Mouse (Mus musculus) heart, embryonic 16.5 days (tissue): ENCODE measurements around the gene Lrba. TPM values are rescaled to one million over a fixed set of nuclear protein-coding genes. Genes with fewer than 3 reads are reported as not detected.
A peak's percentile ranks its signal among the peaks of the same experiment; 100 is the strongest.

Source experiments
- ATAC-seq: fragments of 200-750 bp; cut with Nextera tagmentation; replicated peaks from 2 replicates; pipeline ENCODE4 v1.8.0; 2017; ENCODE audit warnings: moderate number of reproducible peaks; ENCODE audit not compliant: insufficient read depth, low FRiP score; ENCODE audit errors: extremely low read depth
- H3K27ac ChIP-seq: fragments of 300-500 bp; sonication (generic); 2 replicates; pipeline ENCODE4 v1.5.1; 2014; ENCODE audit warnings: mild to moderate bottlenecking, low read length, control low read depth, moderate library complexity
- H3K27me3 ChIP-seq: fragments of 300-500 bp; sonication (generic); 2 replicates; pipeline ENCODE4 v1.6.1; 2014; ENCODE audit warnings: low read length, mixed read lengths; ENCODE audit not compliant: control insufficient read depth, insufficient read depth
- H3K36me3 ChIP-seq: fragments of 300-500 bp; sonication (generic); 2 replicates; pipeline ENCODE4 v1.6.1; 2014; ENCODE audit not compliant: control insufficient read depth, insufficient read depth
- H3K4me1 ChIP-seq: fragments of 300-500 bp; sonication (generic); 2 replicates; pipeline ENCODE4 v1.6.1; 2014; ENCODE audit warnings: low read length, mixed read lengths; ENCODE audit not compliant: control insufficient read depth, insufficient read depth
- H3K4me2 ChIP-seq: fragments of 300-500 bp; sonication (generic); 2 replicates; pipeline ENCODE4 v1.6.1; 2014; ENCODE audit warnings: low read depth, mild to moderate bottlenecking, control low read depth, low read length
- H3K4me3 ChIP-seq: fragments of 300-500 bp; sonication (generic); 2 replicates; pipeline ENCODE4 v1.5.1; 2014; ENCODE audit warnings: mild to moderate bottlenecking, control low read depth, low read length
- H3K9ac ChIP-seq: fragments of 300-500 bp; sonication (generic); 2 replicates; pipeline ENCODE4 v1.6.1; 2014; ENCODE audit warnings: low read length, control low read depth
- H3K9me3 ChIP-seq: fragments of 300-500 bp; sonication (generic); replicated peaks from 2 replicates; pipeline ENCODE4 v1.6.1; 2016; ENCODE audit warnings: low read length; ENCODE audit not compliant: control insufficient read depth
- WGBS: fragments of 180-500 bp; shearing (Covaris S2); extraction: QIAGEN DNeasy Blood & Tissue Kit; methylation state at CpG from one replicate; pipeline ENCODE4 v1.1.7; 2014; 5-methylcytosine and 5-hydroxymethylcytosine counted together
- polyA plus RNA-seq: library from polyadenylated mRNA; unstranded; fragments of >200 nt; fragmentation: Nextera tagmentation; extraction: Ambion mirVana; gene quantifications from 2 replicates; pipeline ENCODE4 v1.2.1, GENCODE M21; 2015

Lrba gene
- polyA plus RNA-seq, 1 experiment from 2014 or later = 1.7 TPM

GRCm38 (mm10) chr3:86725113-86725512, 500.6 kb downstream of the Lrba start:
- no peak overlapping the region for H3K4me3 ChIP-seq
- H3K9ac ChIP-seq = no peak overlapping the region
- no peak overlapping the region for H3K27ac ChIP-seq
- no peak for ATAC-seq
- no peaks in the 10 kb centered on the region for H3K36me3 ChIP-seq
- 23% methylated on average over 9 of the region's 9 CpGs for WGBS
- H3K4me2 ChIP-seq = peak overlapping the region; percentile 10; the same call in 1 of the 2 replicates
- H3K27me3 ChIP-seq = no peaks in the 10 kb centered on the region
- H3K9me3 ChIP-seq = no peaks in the 10 kb centered on the region
- peaks cover 13% of the 10 kb centered on the region for H3K4me1 ChIP-seq

GRCm38 (mm10) chr3:86738831-86739230, 514.4 kb downstream of the Lrba start:
- H3K9ac ChIP-seq = no peak overlapping the region
- no peaks in the 10 kb centered on the region for H3K4me1 ChIP-seq
- H3K36me3 ChIP-seq = no peaks in the 10 kb centered on the region
- no peak for ATAC-seq
- no peaks in the 10 kb centered on the region for H3K27me3 ChIP-seq
- H3K4me2 ChIP-seq = no peak overlapping the region
- WGBS = 85% methylated on average over 3 of the region's 3 CpGs
- no peak overlapping the region for H3K27ac ChIP-seq
- H3K4me3 ChIP-seq = no peak overlapping the region
- H3K9me3 ChIP-seq = no peaks in the 10 kb centered on the region

DNA sequence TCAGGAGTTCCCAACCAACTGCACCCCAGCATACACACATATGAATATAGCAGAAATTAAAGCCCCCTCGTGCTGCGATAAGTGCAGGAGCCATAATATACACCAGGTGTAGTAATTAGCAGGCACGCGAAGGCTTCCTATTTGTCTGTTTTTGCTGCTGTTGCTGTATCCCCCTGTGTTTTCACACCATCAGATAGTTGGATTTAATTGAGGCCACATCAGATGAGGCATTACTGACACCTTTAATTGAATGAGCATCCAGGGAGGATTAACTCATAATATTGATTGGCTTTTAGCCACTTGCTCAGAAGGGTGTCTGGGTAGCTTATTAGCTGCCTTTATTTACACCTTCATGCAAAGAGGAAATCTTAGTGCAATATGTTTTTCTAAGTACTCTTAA, 515.3 kb downstream of the Lrba start:
- Histone ChIP-seq H3K4me1 (no peaks in the 10 kb centered on the region), H3K27me3 (no peaks in the 10 kb centered on the region), H3K4me2 (no peak overlapping the region), H3K9me3 (no peaks in the 10 kb centered on the region), H3K27ac (no peak overlapping the region), H3K9ac (no peak overlapping the region), H3K4me3 (no peak overlapping the region), H3K36me3 (no peaks in the 10 kb centered on the region)
- WGBS = 91% methylated on average over 4 of the region's 4 CpGs
- ATAC-seq = no peak

DNA sequence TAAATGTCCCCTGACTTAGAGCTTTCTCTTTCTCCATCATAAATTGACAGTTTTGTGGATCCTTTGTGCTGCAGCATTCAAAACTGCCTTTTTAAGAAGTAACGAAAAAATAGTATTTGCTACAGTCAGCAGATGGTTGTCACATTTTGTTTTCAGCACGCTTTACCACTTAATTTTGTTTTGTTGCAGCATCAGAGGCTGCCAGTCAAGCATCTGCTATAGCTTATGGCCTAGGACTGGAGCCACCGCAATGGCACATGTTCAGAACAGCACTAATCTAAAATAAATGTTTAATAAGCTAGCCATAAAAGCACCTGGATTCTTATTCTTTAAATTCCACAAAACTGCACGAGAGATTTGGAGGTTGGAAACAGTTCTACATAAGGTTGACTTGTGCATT, 520.9 kb downstream of the Lrba start:
- Histone ChIP-seq H3K4me2 (no peak overlapping the region), H3K9ac (no peak overlapping the region), H3K27ac (no peak overlapping the region), H3K36me3 (no peaks in the 10 kb centered on the region), H3K9me3 (no peaks in the 10 kb centered on the region), H3K4me3 (no peak overlapping the region), H3K27me3 (no peaks in the 10 kb centered on the region), H3K4me1 (no peaks in the 10 kb centered on the region)
- WGBS = 84% methylated on average over 4 of the region's 4 CpGs
- ATAC-seq = no peak

DNA sequence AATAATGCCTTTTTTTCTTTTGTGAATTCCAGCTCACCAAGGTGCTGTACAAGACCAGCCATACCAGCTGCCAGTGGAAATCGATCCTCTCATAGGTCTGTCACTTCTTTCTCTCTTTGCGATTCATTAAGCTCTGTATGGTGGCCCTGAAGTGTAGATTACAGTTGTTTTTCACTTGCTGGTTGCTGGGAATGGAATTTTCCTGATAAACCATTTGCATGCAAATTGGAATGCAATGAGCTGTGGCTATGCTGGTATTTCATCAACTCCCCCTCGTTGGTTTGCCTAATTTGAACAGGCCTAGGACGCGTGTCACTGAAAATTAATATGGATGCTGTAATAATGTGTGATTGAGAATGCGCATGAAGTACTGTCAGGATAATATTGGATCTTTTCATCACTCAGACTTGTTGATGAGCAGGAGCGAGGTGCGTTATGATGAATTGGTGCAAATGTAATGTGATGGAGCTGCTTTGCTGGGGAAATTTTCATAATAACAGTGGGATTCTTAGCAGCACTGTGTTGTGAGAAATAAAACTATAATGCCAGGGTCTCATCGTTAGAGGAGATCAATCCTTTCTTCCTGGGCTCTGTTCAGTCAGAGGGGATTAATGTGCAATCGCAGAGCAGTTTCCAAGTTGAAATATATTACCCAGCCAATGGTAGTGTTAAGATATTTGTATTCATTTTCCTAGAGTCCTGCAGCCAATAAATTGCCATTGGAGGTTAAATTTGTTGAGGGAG, 521.5 kb downstream of the Lrba start:
- 71% methylated on average over 10 of the region's 10 CpGs for WGBS
- no peak overlapping the region for H3K27ac ChIP-seq
- no peak overlapping the region for H3K4me3 ChIP-seq
- H3K9ac ChIP-seq = no peak overlapping the region
- H3K9me3 ChIP-seq = no peaks in the 10 kb centered on the region
- no peaks in the 10 kb centered on the region for H3K27me3 ChIP-seq
- no peaks in the 10 kb centered on the region for H3K36me3 ChIP-seq
- no peak for ATAC-seq
- H3K4me2 ChIP-seq = no peak overlapping the region
- no peaks in the 10 kb centered on the region for H3K4me1 ChIP-seq

GRCm38 (mm10) chr3:86750652-86751051, 526.2 kb downstream of the Lrba start:
- no peak for ATAC-seq

GRCm38 (mm10) chr3:86754178-86754577, 529.7 kb downstream of the Lrba start:
- H3K27ac ChIP-seq = no peak overlapping the region
- no peak overlapping the region for H3K4me2 ChIP-seq
- no peaks in the 10 kb centered on the region for H3K36me3 ChIP-seq
- no peak overlapping the region for H3K4me3 ChIP-seq
- H3K27me3 ChIP-seq = no peaks in the 10 kb centered on the region
- no peak overlapping the region for H3K9ac ChIP-seq
- no peaks in the 10 kb centered on the region for H3K9me3 ChIP-seq
- WGBS = 60% methylated on average over 6 of the region's 6 CpGs
- no peaks in the 10 kb centered on the region for H3K4me1 ChIP-seq
- ATAC-seq = no peak

More at GRCm38 (mm10) chr3:86750652-86751051, 526.2 kb downstream of the Lrba start:
- Histone ChIP-seq H3K9me3 (no peaks in the 10 kb centered on the region), H3K9ac (no peak overlapping the region), H3K4me1 (no peaks in the 10 kb centered on the region), H3K27me3 (no peaks in the 10 kb centered on the region), H3K4me2 (no peak overlapping the region), H3K4me3 (no peak overlapping the region), H3K27ac (no peak overlapping the region), H3K36me3 (no peaks in the 10 kb centered on the region)
- WGBS = 56% methylated on average over 7 of the region's 7 CpGs

GRCm38 (mm10) chr3:86754595-86755557, 530.4 kb downstream of the Lrba start:
- Histone ChIP-seq H3K4me1 (no peaks in the 10 kb centered on the region), H3K27ac (no peak overlapping the region), H3K9ac (no peak overlapping the region), H3K36me3 (no peaks in the 10 kb centered on the region), H3K4me2 (no peak overlapping the region), H3K27me3 (no peaks in the 10 kb centered on the region), H3K4me3 (no peak overlapping the region), H3K9me3 (no peaks in the 10 kb centered on the region)
- no peak for ATAC-seq
- WGBS = 77% methylated on average over 14 of the region's 14 CpGs

GRCm38 (mm10) chr3:86756548-86756947, 532.1 kb downstream of the Lrba start:
- Histone ChIP-seq H3K27ac (no peak overlapping the region), H3K27me3 (no peaks in the 10 kb centered on the region), H3K4me1 (no peaks in the 10 kb centered on the region), H3K36me3 (no peaks in the 10 kb centered on the region), H3K9me3 (no peaks in the 10 kb centered on the region), H3K9ac (no peak overlapping the region), H3K4me2 (no peak overlapping the region), H3K4me3 (no peak overlapping the region)
- no peak for ATAC-seq
- 85% methylated on average over 1 of the region's 1 CpGs for WGBS
